Mouse (Mus musculus): ENCODE measurements at regions not wholly inside any gene's neighbourhood (a gene's known extent, or its start where the extent isn't known, plus 50 kb on each side); places are given as distances from the start of the nearest gene placed in this dataset.

DNA sequence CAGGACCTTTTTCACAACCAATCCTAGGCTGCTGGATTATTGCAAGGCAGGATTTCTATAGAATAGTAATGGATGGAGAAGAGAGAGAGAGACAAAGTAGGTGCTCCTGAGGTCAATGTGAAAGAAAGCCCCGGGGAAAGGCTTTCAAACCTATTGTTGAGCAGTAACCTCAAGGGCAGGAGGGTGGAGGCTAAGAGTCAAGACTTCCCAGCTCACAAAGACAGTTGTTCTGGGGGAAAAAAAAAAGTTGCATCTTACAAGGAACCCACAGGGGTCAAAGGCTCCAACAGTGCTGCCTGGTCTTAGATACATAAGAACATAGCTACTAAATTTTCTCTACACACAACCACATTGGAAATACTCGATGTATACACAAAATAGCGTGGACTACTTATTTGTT is 155.8 kb upstream of the Zbtb20 start:
- WGBS: 70% methylated on average over 3 of the region's 3 CpGs
- no peaks in the 10 kb centered on the region for H3K27me3 ChIP-seq (ENCODE audit: control insufficient read depth, insufficient read depth, low read length)
- H3K4me3 ChIP-seq (replicated peaks; ENCODE audit: insufficient read depth, low read depth, low read length): no peak overlapping the region
- no peak overlapping the region for H3K27ac ChIP-seq (ENCODE audit: insufficient read depth, low read length)
- no peaks in the 10 kb centered on the region for H3K4me1 ChIP-seq (ENCODE audit: control insufficient read depth, insufficient read depth, low read length)
- DNase-seq: no peak
- no peak for TF ChIP-seq CTCF (IDR thresholded peaks at IDR 0.05; ENCODE audit: borderline replicate concordance, insufficient read depth, low read depth, low read length)
- no peak for TF ChIP-seq POLR2A (IDR thresholded peaks at IDR 0.05; ENCODE audit: borderline replicate concordance, insufficient read depth, low read length)

GRCm38 (mm10) chr16:42718452-42718851 is 157.2 kb upstream of the Zbtb20 start:
- no peak for DNase-seq
- Histone ChIP-seq H3K27ac (ENCODE audit: insufficient read depth, low read length) (no peak overlapping the region), H3K4me1 (ENCODE audit: control insufficient read depth, insufficient read depth, low read length) (no peaks in the 10 kb centered on the region), H3K27me3 (ENCODE audit: control insufficient read depth, insufficient read depth, low read length) (no peaks in the 10 kb centered on the region), H3K4me3 (replicated peaks; ENCODE audit: insufficient read depth, low read depth, low read length) (no peak overlapping the region)
- WGBS: 60% methylated on average over 7 of the region's 7 CpGs
- no peak for TF ChIP-seq POLR2A (IDR thresholded peaks at IDR 0.05; ENCODE audit: borderline replicate concordance, insufficient read depth, low read length)
- no peak for TF ChIP-seq CTCF (IDR thresholded peaks at IDR 0.05; ENCODE audit: borderline replicate concordance, insufficient read depth, low read depth, low read length)

DNA sequence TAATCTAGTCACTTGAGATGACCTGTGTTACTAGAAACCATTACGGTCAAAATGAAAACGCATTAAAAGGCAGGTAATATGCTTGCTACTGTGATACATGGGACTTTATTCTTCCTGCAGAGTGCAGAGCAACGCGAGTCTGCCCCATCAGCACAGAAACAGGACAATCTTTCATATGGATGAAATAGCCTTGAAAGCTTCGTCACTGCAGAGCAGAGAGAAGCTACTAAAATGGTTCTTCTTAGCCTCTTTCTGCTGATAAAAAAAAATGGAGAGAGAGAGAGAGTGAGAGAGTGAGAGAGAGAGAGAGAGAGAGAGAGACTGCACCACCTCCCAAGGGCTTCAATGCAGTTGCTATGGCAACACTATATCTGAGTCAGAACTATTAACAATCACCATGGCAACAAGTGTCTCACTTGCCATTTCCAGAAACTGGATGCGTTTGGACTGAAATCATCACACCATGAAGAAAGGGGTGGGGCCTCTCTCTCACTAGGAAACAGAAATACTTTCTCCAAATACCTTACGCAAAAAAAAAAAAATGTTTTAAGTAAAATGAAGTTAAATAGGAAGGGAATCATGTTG is 157.8 kb upstream of the Zbtb20 start:
- no peak overlapping the region for H3K27ac ChIP-seq (ENCODE audit: insufficient read depth, low read length)
- no peaks in the 10 kb centered on the region for H3K4me1 ChIP-seq (ENCODE audit: control insufficient read depth, insufficient read depth, low read length)
- WGBS: 36% methylated on average over 7 of the region's 7 CpGs
- H3K27me3 ChIP-seq (ENCODE audit: control insufficient read depth, insufficient read depth, low read length): no peaks in the 10 kb centered on the region
- H3K4me3 ChIP-seq (replicated peaks; ENCODE audit: insufficient read depth, low read depth, low read length): no peak overlapping the region
- no peak for DNase-seq
- TF ChIP-seq CTCF (IDR thresholded peaks at IDR 0.05; ENCODE audit: borderline replicate concordance, insufficient read depth, low read depth, low read length) (no peak), POLR2A (IDR thresholded peaks at IDR 0.05; ENCODE audit: borderline replicate concordance, insufficient read depth, low read length) (no peak)

DNA sequence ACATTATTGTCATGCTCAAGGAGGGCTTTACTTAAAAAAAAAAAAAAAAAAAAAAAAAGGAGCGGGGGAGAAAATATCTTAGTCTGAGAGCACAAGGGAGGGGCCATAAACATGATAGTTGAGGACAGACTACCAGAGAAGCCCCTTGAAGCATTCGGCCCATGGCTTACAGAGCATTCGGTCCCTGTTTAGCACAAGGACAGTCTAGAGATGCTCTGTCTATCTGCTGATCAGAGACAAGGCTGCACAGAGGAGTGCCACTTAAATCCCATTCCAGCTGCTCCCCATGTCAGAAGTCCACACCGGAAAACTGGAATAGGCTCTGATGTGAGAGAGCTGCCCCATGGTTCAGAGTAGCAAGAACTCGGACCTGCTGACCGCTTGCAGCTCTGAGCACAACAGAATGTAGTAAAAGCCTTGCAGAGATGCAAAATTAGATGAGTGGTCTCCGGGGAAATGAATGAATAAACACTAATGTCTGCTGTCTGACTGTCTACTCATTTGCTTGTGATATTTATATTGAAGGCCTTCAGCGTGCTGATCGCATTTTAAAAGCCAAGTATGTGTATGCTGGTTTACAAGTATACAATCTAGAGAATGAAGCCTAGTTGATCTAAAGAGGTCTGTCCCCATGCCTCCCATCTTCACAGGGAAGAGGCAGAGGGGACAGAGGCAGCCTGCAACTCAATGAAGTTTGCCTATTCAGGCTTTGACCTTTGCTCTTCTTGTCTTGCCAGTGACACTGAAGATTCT is 158.4 kb upstream of the Zbtb20 start:
- no peak for DNase-seq
- WGBS: 73% methylated on average over 9 of the region's 9 CpGs

DNA sequence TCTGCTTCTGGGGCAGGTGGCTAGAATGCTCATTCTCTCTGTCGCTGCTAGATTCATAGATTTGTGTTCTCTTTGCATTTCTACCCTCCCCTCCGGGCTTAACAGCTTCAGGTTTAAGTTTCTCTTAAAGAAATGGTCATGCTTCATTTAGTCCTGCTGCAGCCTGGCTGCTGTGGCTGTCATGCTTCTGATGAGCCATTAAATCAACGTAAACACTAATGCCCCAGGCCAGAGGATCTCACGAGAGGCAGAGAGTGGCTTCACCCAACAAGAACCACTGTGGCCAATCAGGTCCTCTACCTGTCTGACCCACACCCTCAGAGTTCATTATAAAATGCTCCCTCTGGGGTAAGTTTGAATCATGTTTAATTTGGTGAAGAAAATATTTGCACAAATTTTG is 173.0 kb upstream of the Zbtb20 start:
- TF ChIP-seq CTCF (IDR thresholded peaks at IDR 0.05; ENCODE audit: borderline replicate concordance, insufficient read depth, low read depth, low read length) (no peak), POLR2A (IDR thresholded peaks at IDR 0.05; ENCODE audit: borderline replicate concordance, insufficient read depth, low read length) (no peak)
- no peak overlapping the region for H3K4me3 ChIP-seq (replicated peaks; ENCODE audit: insufficient read depth, low read depth, low read length)
- no peak for DNase-seq
- 21% methylated on average over 4 of the region's 4 CpGs for WGBS
- H3K4me1 ChIP-seq (ENCODE audit: control insufficient read depth, insufficient read depth, low read length): no peaks in the 10 kb centered on the region
- no peak overlapping the region for H3K27ac ChIP-seq (ENCODE audit: insufficient read depth, low read length)
- H3K27me3 ChIP-seq (ENCODE audit: control insufficient read depth, insufficient read depth, low read length): no peaks in the 10 kb centered on the region

More for the DNA sequence above, 158.4 kb upstream of the Zbtb20 start:
- no peaks in the 10 kb centered on the region for H3K27me3 ChIP-seq (ENCODE audit: control insufficient read depth, insufficient read depth, low read length)
- H3K27ac ChIP-seq (ENCODE audit: insufficient read depth, low read length): no peak overlapping the region
- no peak overlapping the region for H3K4me3 ChIP-seq (replicated peaks; ENCODE audit: insufficient read depth, low read depth, low read length)
- TF ChIP-seq POLR2A (IDR thresholded peaks at IDR 0.05; ENCODE audit: borderline replicate concordance, insufficient read depth, low read length) (no peak), CTCF (IDR thresholded peaks at IDR 0.05; ENCODE audit: borderline replicate concordance, insufficient read depth, low read depth, low read length) (no peak)
- H3K4me1 ChIP-seq (ENCODE audit: control insufficient read depth, insufficient read depth, low read length): no peaks in the 10 kb centered on the region

GRCm38 (mm10) chr16:42681196-42681595 is 194.5 kb upstream of the Zbtb20 start:
- DNase-seq: no peak
- 81% methylated on average over 3 of the region's 3 CpGs for WGBS
- TF ChIP-seq POLR2A (IDR thresholded peaks at IDR 0.05; ENCODE audit: borderline replicate concordance, insufficient read depth, low read length) (no peak), CTCF (IDR thresholded peaks at IDR 0.05; ENCODE audit: borderline replicate concordance, insufficient read depth, low read depth, low read length) (no peak)

GRCm38 (mm10) chr16:42677211-42677610 is 198.5 kb upstream of the Zbtb20 start:
- no peaks in the 10 kb centered on the region for H3K4me1 ChIP-seq (ENCODE audit: control insufficient read depth, insufficient read depth, low read length)
- no peak overlapping the region for H3K27ac ChIP-seq (ENCODE audit: insufficient read depth, low read length)
- WGBS: 92% methylated on average over 5 of the region's 5 CpGs
- TF ChIP-seq CTCF (IDR thresholded peaks at IDR 0.05; ENCODE audit: borderline replicate concordance, insufficient read depth, low read depth, low read length): no peak
- TF ChIP-seq POLR2A (IDR thresholded peaks at IDR 0.05; ENCODE audit: borderline replicate concordance, insufficient read depth, low read length): no peak
- DNase-seq: no peak
- no peak overlapping the region for H3K4me3 ChIP-seq (replicated peaks; ENCODE audit: insufficient read depth, low read depth, low read length)
- H3K27me3 ChIP-seq (ENCODE audit: control insufficient read depth, insufficient read depth, low read length): no peaks in the 10 kb centered on the region

More at GRCm38 (mm10) chr16:42681196-42681595, 194.5 kb upstream of the Zbtb20 start:
- Histone ChIP-seq H3K27ac (ENCODE audit: insufficient read depth, low read length) (no peak overlapping the region), H3K4me1 (ENCODE audit: control insufficient read depth, insufficient read depth, low read length) (no peaks in the 10 kb centered on the region), H3K27me3 (ENCODE audit: control insufficient read depth, insufficient read depth, low read length) (no peaks in the 10 kb centered on the region), H3K4me3 (replicated peaks; ENCODE audit: insufficient read depth, low read depth, low read length) (no peak overlapping the region)

Measured in cerebellum, adult 2 months (tissue).